ENCODE assay signal across 22 mouse cellular contexts in the genomic region with DNA sequence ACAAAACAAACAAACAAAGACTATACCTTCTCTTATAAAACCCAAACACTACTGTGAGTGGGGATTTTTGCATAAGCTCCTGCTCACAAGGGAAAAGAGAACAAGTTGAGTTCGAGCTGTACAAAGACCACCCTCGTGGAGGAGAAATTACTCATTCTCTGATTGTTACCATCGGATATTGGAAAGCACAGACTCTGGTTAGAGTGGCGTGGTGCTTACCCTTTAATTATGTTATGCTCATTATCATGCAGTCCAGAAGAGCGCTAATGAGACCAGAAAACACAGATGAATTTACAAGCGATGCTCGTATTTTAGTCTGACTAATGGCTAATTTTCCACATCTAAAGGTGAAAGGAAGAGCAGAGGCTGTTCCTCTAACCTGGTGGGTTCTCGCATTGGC.
DNase-seq lines count a peak whose midpoint lies in the region; ATAC-seq and TF ChIP-seq lines count a peak whose summit lies in the region.
"Had no signal": no experiment of that assay in that cellular context is flagged by ENCODE, and none has a peak within 500 bp of the region (broad histone marks: within the 10 kb centered on the region; RNA-seq: fewer than 3 reads in every experiment).

No protein-coding gene starts in this region.

- H3K4me3 ChIP-seq in hindbrain, embryonic 12.5 days = no peak overlapping the region
- H3K4me3 ChIP-seq in hindbrain, embryonic 10.5 days = no peak overlapping the region
- H3K4me3 ChIP-seq in midbrain, embryonic 15.5 days = no peak overlapping the region
- H3K4me3 ChIP-seq in midbrain, embryonic 14.5 days (replicated peaks; ENCODE audit: low read depth, low read length) = no peak overlapping the region
- H3K4me3 ChIP-seq in forebrain, embryonic 15.5 days = no peak overlapping the region
- H3K4me3 ChIP-seq: embryonic facial prominence, embryonic 15.5 days; erythroblast, embryonic 14.5 days; gastrocnemius, adult 2 months; heart, embryonic 13.5 days had no signal

- no peaks in the 10 kb centered on the region for H3K36me3 ChIP-seq in hindbrain, embryonic 12.5 days
- H3K36me3 ChIP-seq in hindbrain, embryonic 10.5 days = no peaks in the 10 kb centered on the region
- no peaks in the 10 kb centered on the region for H3K36me3 ChIP-seq in midbrain, embryonic 15.5 days (replicated peaks)
- H3K36me3 ChIP-seq in midbrain, embryonic 14.5 days (ENCODE audit: control insufficient read depth, insufficient read depth, low read length) = no peaks in the 10 kb centered on the region
- no peaks in the 10 kb centered on the region for H3K36me3 ChIP-seq in forebrain, embryonic 15.5 days
- H3K36me3 ChIP-seq: embryonic facial prominence, embryonic 15.5 days; heart, embryonic 13.5 days had no signal

- TF ChIP-seq POLR2A in brain, embryonic 14.5 days (IDR thresholded peaks at IDR 0.05; ENCODE audit: borderline replicate concordance, extremely low read depth, insufficient read depth, insufficient read length, poor library complexity, severe bottlenecking) = no peak

- no peak for TF ChIP-seq CTCF in brain, embryonic 14.5 days (IDR thresholded peaks at IDR 0.05; ENCODE audit: borderline replicate concordance, extremely low read depth, insufficient read depth, insufficient read length)

- no peaks in the 10 kb centered on the region for H3K4me1 ChIP-seq in hindbrain, embryonic 12.5 days
- H3K4me1 ChIP-seq in hindbrain, embryonic 10.5 days (replicated peaks) = no peaks in the 10 kb centered on the region
- no peaks in the 10 kb centered on the region for H3K4me1 ChIP-seq in midbrain, embryonic 15.5 days
- H3K4me1 ChIP-seq in midbrain, embryonic 14.5 days (ENCODE audit: control insufficient read depth, insufficient read depth, low read length) = no peaks in the 10 kb centered on the region
- peaks cover 18% of the 10 kb centered on the region for H3K4me1 ChIP-seq in forebrain, embryonic 15.5 days
- H3K4me1 ChIP-seq: embryonic facial prominence, embryonic 15.5 days had no signal

- 59% methylated on average over 8 of the region's 8 CpGs for WGBS in hindbrain, embryonic 12.5 days
- 85% methylated on average over 8 of the region's 8 CpGs for WGBS in hindbrain, embryonic 10.5 days
- WGBS in midbrain, embryonic 15.5 days = 50% methylated on average over 8 of the region's 8 CpGs
- 72% methylated on average over 8 of the region's 8 CpGs for WGBS in midbrain, embryonic 14.5 days
- 20% methylated on average over 8 of the region's 8 CpGs for WGBS in forebrain, embryonic 15.5 days

- H3K27ac ChIP-seq in hindbrain, embryonic 12.5 days = no peak overlapping the region
- no peak overlapping the region for H3K27ac ChIP-seq in hindbrain, embryonic 10.5 days
- no peak overlapping the region for H3K27ac ChIP-seq in midbrain, embryonic 15.5 days
- H3K27ac ChIP-seq in midbrain, embryonic 14.5 days (replicated peaks; ENCODE audit: low read depth, low read length) = no peak overlapping the region
- no peak overlapping the region for H3K27ac ChIP-seq in forebrain, embryonic 15.5 days (replicated peaks)
- H3K27ac ChIP-seq: embryonic facial prominence, embryonic 15.5 days; gastrocnemius, adult 2 months; heart, embryonic 13.5 days had no signal

- H3K4me2 ChIP-seq in hindbrain, embryonic 12.5 days (replicated peaks) = no peak overlapping the region
- H3K4me2 ChIP-seq in midbrain, embryonic 15.5 days = no peak overlapping the region
- no peak overlapping the region for H3K4me2 ChIP-seq in midbrain, embryonic 14.5 days (ENCODE audit: low read length)
- H3K4me2 ChIP-seq in forebrain, embryonic 15.5 days (replicated peaks) = no peak overlapping the region
- H3K4me2 ChIP-seq: embryonic facial prominence, embryonic 15.5 days; heart, embryonic 13.5 days had no signal

- no peaks in the 10 kb centered on the region for H3K27me3 ChIP-seq in hindbrain, embryonic 12.5 days
- H3K27me3 ChIP-seq in hindbrain, embryonic 10.5 days (ENCODE audit: insufficient read depth, poor library complexity, severe bottlenecking) = no peaks in the 10 kb centered on the region
- H3K27me3 ChIP-seq in midbrain, embryonic 15.5 days (replicated peaks) = no peaks in the 10 kb centered on the region
- no peaks in the 10 kb centered on the region for H3K27me3 ChIP-seq in midbrain, embryonic 14.5 days (ENCODE audit: control insufficient read depth, insufficient read depth, low read length)
- no peaks in the 10 kb centered on the region for H3K27me3 ChIP-seq in forebrain, embryonic 15.5 days
- H3K27me3 ChIP-seq: CH12.LX; embryonic facial prominence, embryonic 15.5 days; heart, embryonic 13.5 days had no signal

- peak; percentile 63; the same call in 1 of the 2 replicates for ATAC-seq in hindbrain, embryonic 12.5 days (ENCODE audit: low FRiP score)
- ATAC-seq in midbrain, embryonic 15.5 days (replicated peaks) = 0 out of 2 replicates have a peak, but pooled peaks have one; percentile 39
- ATAC-seq in midbrain, embryonic 14.5 days (ENCODE audit: low FRiP score, low TSS enrichment) = no peak
- peak; percentile 67; the same call in 1 of the 2 replicates for ATAC-seq in forebrain, embryonic 15.5 days (replicated peaks)
- ATAC-seq: hindbrain, embryonic 16.5 days had no signal

- H3K9ac ChIP-seq in hindbrain, embryonic 12.5 days = no peak overlapping the region
- H3K9ac ChIP-seq in midbrain, embryonic 15.5 days = no peak overlapping the region
- H3K9ac ChIP-seq in midbrain, embryonic 14.5 days (replicated peaks; ENCODE audit: low read length) = no peak overlapping the region
- H3K9ac ChIP-seq in forebrain, embryonic 15.5 days (replicated peaks) = no peak overlapping the region
- H3K9ac ChIP-seq: embryonic facial prominence, embryonic 15.5 days; heart, embryonic 13.5 days had no signal

- H3K9me3 ChIP-seq in hindbrain, embryonic 12.5 days (replicated peaks) = no peaks in the 10 kb centered on the region
- H3K9me3 ChIP-seq in hindbrain, embryonic 10.5 days = no peaks in the 10 kb centered on the region
- no peaks in the 10 kb centered on the region for H3K9me3 ChIP-seq in midbrain, embryonic 15.5 days
- no peaks in the 10 kb centered on the region for H3K9me3 ChIP-seq in midbrain, embryonic 14.5 days (ENCODE audit: control insufficient read depth, low read length)
- H3K9me3 ChIP-seq in forebrain, embryonic 15.5 days = no peaks in the 10 kb centered on the region
- H3K9me3 ChIP-seq: embryonic facial prominence, embryonic 15.5 days; heart, embryonic 13.5 days had no signal

- no peak for DNase-seq in hindbrain, embryonic 10.5 days (ENCODE audit: low spot score)
- DNase-seq in midbrain, embryonic 14.5 days = no peak
- peak; percentile 74 for DNase-seq in brain, embryonic 14.5 days (ENCODE audit: low read depth)
- no peak for DNase-seq in lung, postnatal 25 days (ENCODE audit: low spot score)
- DNase-seq: adrenal gland, adult 2 months; adrenal gland, postnatal 36 days; cerebellum, adult 11 months; cerebellum, adult 8-10 months; cerebellum, postnatal 14 days; embryo, embryonic 11 days; gastrocnemius, adult 2 months; gastrocnemius, postnatal 25 days; heart, postnatal 36 days; kidney, adult 11 months had no signal
